Mouse (Mus musculus) neural tube, embryonic 12.5 days (tissue): Measurements from ENCODE around the gene Lgals3bp. TPM values are rescaled to one million over a fixed set of nuclear protein-coding genes. Genes with fewer than 3 reads are reported as not detected.
"Not testable (repeated sequence)": the region's sequence is repeated elsewhere in the genome, so short reads cannot be mapped to it uniquely, and the experiment has no call there.

Source experiments
- ATAC-seq: fragments of 200-750 bp; cut with Nextera tagmentation; 2 replicates; pipeline ENCODE4 v1.8.0; 2017; ENCODE audit warnings: low read depth, mild to moderate bottlenecking, moderate TSS enrichment, moderate library complexity; ENCODE audit not compliant: low FRiP score
- H3K27ac ChIP-seq: fragments of 300-500 bp; sonication (generic); 2 replicates; pipeline ENCODE4 v1.5.1; 2016
- H3K27me3 ChIP-seq: fragments of 300-500 bp; sonication (generic); replicated peaks from 2 replicates; pipeline ENCODE4 v1.6.1; 2016; ENCODE audit warnings: mild to moderate bottlenecking
- H3K36me3 ChIP-seq: fragments of 300-500 bp; sonication (generic); 2 replicates; pipeline ENCODE4 v1.6.1; 2016; ENCODE audit warnings: mild to moderate bottlenecking
- H3K4me1 ChIP-seq: fragments of 300-500 bp; sonication (generic); 2 replicates; pipeline ENCODE4 v1.6.1; 2016
- H3K4me2 ChIP-seq: fragments of 300-500 bp; sonication (generic); replicated peaks from 2 replicates; pipeline ENCODE4 v1.6.1; 2016; ENCODE audit warnings: mild to moderate bottlenecking
- H3K4me3 ChIP-seq: fragments of 300-500 bp; sonication (generic); 2 replicates; pipeline ENCODE4 v1.5.1; 2016
- H3K9ac ChIP-seq: fragments of 300-500 bp; sonication (generic); 2 replicates; pipeline ENCODE4 v1.6.1; 2016; ENCODE audit warnings: mild to moderate bottlenecking
- H3K9me3 ChIP-seq: fragments of 300-500 bp; sonication (generic); 2 replicates; pipeline ENCODE4 v1.6.1; 2016; ENCODE audit warnings: mild to moderate bottlenecking
- WGBS: fragments of 180-500 bp; shearing (Covaris S2); methylation state at CpG from one replicate; pipeline ENCODE4 v1.1.7; 2016; 5-methylcytosine and 5-hydroxymethylcytosine counted together
- polyA plus RNA-seq: library from polyadenylated mRNA; unstranded; fragments of >200 nt; fragmentation: Nextera tagmentation; extraction: Ambion mirVana; gene quantifications from 2 replicates; pipeline ENCODE4 v1.2.1, GENCODE M21; 2016

The Lgals3bp gene
- polyA plus RNA-seq, 1 experiment from 2014 or later, result 2.0 TPM

DNA sequence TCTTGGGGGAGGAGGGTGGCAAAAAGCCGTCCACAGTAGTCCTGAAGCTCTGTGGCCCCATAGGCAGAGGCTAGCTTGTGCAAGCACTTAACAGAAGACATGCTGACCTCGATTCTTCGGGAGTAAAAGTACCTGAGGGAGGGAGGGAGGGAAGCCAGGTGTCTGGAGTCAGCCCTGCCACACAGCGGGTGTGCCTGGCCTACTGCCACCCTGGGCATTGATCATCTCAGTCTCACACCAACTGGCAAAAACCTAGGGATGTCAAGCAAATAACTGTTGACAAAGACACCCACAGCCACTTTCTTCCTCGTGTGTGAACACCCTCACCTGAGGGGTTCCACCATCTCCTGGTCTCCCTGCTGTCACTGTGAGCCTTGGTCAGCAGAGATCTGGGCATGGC, 7.9 kb downstream of the Lgals3bp start:
- Histone ChIP-seq H3K4me1 (0 out of 2 replicates have a peak, but pooled peaks cover 2% of the 10 kb centered on the region), H3K27ac (no peak overlapping the region), H3K9me3 (no peaks in the 10 kb centered on the region), H3K9ac (no peak overlapping the region), H3K4me3 (no peak overlapping the region), H3K36me3 (no peaks in the 10 kb centered on the region), H3K4me2 (no peak overlapping the region), H3K27me3 (no peaks in the 10 kb centered on the region)
- 74% methylated on average over 5 of the region's 5 CpGs for WGBS
- ATAC-seq, result no peak

DNA sequence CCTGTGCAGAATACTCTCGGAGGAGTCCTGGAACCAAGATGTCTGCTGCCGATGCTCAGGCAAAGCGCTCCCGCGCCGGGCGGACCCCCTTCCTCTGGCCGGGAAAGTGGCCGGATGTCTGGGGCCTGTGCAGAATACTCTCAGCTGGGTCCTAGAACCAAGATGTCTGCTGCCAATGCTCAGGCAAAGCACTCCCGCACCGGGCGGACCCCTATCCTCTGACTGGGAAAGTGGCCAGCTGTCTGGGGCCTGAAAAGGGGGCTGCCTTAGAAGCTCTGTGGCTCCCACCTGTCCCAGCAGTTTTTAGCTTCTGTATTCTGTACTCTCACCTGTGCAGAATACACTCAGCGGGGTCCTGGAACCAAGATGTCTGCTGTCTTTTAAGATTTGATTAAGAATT, 14.1 kb downstream of the Lgals3bp start:
- not testable (repeated sequence) for H3K27me3 ChIP-seq, H3K27ac ChIP-seq, H3K4me2 ChIP-seq, H3K4me1 ChIP-seq, H3K4me3 ChIP-seq, H3K9me3 ChIP-seq, H3K9ac ChIP-seq, ATAC-seq, H3K36me3 ChIP-seq
- 94% methylated on average over 13 of the region's 13 CpGs for WGBS

GRCm38 (mm10) chr11:118379251-118380009, 22.5 kb downstream of the Lgals3bp start:
- 47% methylated on average over 11 of the region's 11 CpGs for WGBS
- Histone ChIP-seq H3K4me1 (peaks cover 9% of the 10 kb centered on the region; the same call in 1 of the 2 replicates), H3K4me2 (no peak overlapping the region), H3K9me3 (no peaks in the 10 kb centered on the region), H3K9ac (no peak overlapping the region), H3K27me3 (no peaks in the 10 kb centered on the region), H3K4me3 (no peak overlapping the region), H3K27ac (no peak overlapping the region), H3K36me3 (no peaks in the 10 kb centered on the region)
- no peak for ATAC-seq

GRCm38 (mm10) chr11:118378656-118379055, 23.2 kb downstream of the Lgals3bp start:
- H3K36me3 ChIP-seq, result no peaks in the 10 kb centered on the region
- no peak overlapping the region for H3K4me3 ChIP-seq
- no peak for ATAC-seq
- H3K4me2 ChIP-seq, result no peak overlapping the region
- no peaks in the 10 kb centered on the region for H3K9me3 ChIP-seq
- no peak overlapping the region for H3K9ac ChIP-seq
- H3K4me1 ChIP-seq, result peaks cover 9% of the 10 kb centered on the region; the same call in 1 of the 2 replicates
- no peak overlapping the region for H3K27ac ChIP-seq
- H3K27me3 ChIP-seq, result no peaks in the 10 kb centered on the region
- WGBS, result 83% methylated on average over 6 of the region's 6 CpGs

GRCm38 (mm10) chr11:118376323-118376722, 25.6 kb downstream of the Lgals3bp start:
- not testable (repeated sequence) for H3K4me2 ChIP-seq, H3K9ac ChIP-seq, H3K4me1 ChIP-seq, H3K4me3 ChIP-seq, H3K27me3 ChIP-seq, H3K36me3 ChIP-seq, H3K9me3 ChIP-seq, H3K27ac ChIP-seq, ATAC-seq

GRCm38 (mm10) chr11:118375881-118376280, 26.0 kb downstream of the Lgals3bp start:
- Histone ChIP-seq H3K9ac (no peak overlapping the region), H3K4me3 (no peak overlapping the region), H3K27me3 (no peaks in the 10 kb centered on the region), H3K27ac (no peak overlapping the region), H3K36me3 (no peaks in the 10 kb centered on the region), H3K9me3 (no peaks in the 10 kb centered on the region), H3K4me1 (peaks cover 9% of the 10 kb centered on the region; the same call in 1 of the 2 replicates), H3K4me2 (no peak overlapping the region)
- no peak for ATAC-seq
- 87% methylated on average over 5 of the region's 5 CpGs for WGBS

- ATAC-seq, result no peak
- H3K4me3 ChIP-seq, result no peak overlapping the region
- H3K4me2 ChIP-seq, result no peak overlapping the region
- no peaks in the 10 kb centered on the region for H3K9me3 ChIP-seq
- H3K4me1 ChIP-seq, result peaks cover 9% of the 10 kb centered on the region; the same call in 1 of the 2 replicates
- H3K36me3 ChIP-seq, result no peaks in the 10 kb centered on the region
- no peak overlapping the region for H3K9ac ChIP-seq
- 87% methylated on average over 8 of the region's 8 CpGs for WGBS
- no peaks in the 10 kb centered on the region for H3K27me3 ChIP-seq
- H3K27ac ChIP-seq, result no peak overlapping the region
Observed at GRCm38 (mm10) chr11:118375461-118375860, 26.4 kb downstream of the Lgals3bp start.

- Histone ChIP-seq H3K9me3 (no peaks in the 10 kb centered on the region), H3K9ac (no peak overlapping the region), H3K4me1 (peaks cover 9% of the 10 kb centered on the region; the same call in 1 of the 2 replicates), H3K36me3 (no peaks in the 10 kb centered on the region), H3K27ac (no peak overlapping the region), H3K4me2 (no peak overlapping the region), H3K4me3 (no peak overlapping the region), H3K27me3 (no peaks in the 10 kb centered on the region)
- no peak for ATAC-seq
Observed at GRCm38 (mm10) chr11:118375006-118375405, 26.9 kb downstream of the Lgals3bp start.

GRCm38 (mm10) chr11:118374506-118374905, 27.4 kb downstream of the Lgals3bp start:
- ATAC-seq, result no peak
- no peak overlapping the region for H3K27ac ChIP-seq
- no peak overlapping the region for H3K4me3 ChIP-seq
- no peak overlapping the region for H3K4me2 ChIP-seq
- 70% methylated on average over 5 of the region's 5 CpGs for whole genome bisulfite sequencing
- H3K9me3 ChIP-seq, result no peaks in the 10 kb centered on the region
- peaks cover 9% of the 10 kb centered on the region; the same call in 1 of the 2 replicates for H3K4me1 ChIP-seq
- H3K36me3 ChIP-seq, result no peaks in the 10 kb centered on the region
- no peak overlapping the region for H3K9ac ChIP-seq
- no peaks in the 10 kb centered on the region for H3K27me3 ChIP-seq

GRCm38 (mm10) chr11:118372641-118373040, 29.3 kb downstream of the Lgals3bp start:
- Histone ChIP-seq H3K4me1 (peaks cover 9% of the 10 kb centered on the region; the same call in 1 of the 2 replicates), H3K36me3 (no peaks in the 10 kb centered on the region), H3K4me3 (no peak overlapping the region), H3K4me2 (no peak overlapping the region), H3K27ac (no peak overlapping the region), H3K9me3 (no peaks in the 10 kb centered on the region), H3K9ac (no peak overlapping the region), H3K27me3 (no peaks in the 10 kb centered on the region)
- ATAC-seq, result no peak
- WGBS, result 64% methylated on average over 7 of the region's 7 CpGs

GRCm38 (mm10) chr11:118371876-118372275, 30.0 kb downstream of the Lgals3bp start:
- Histone ChIP-seq H3K4me2 (no peak overlapping the region), H3K9ac (no peak overlapping the region), H3K36me3 (no peaks in the 10 kb centered on the region), H3K27ac (no peak overlapping the region), H3K4me3 (no peak overlapping the region), H3K9me3 (no peaks in the 10 kb centered on the region), H3K4me1 (peaks cover 9% of the 10 kb centered on the region; the same call in 1 of the 2 replicates), H3K27me3 (no peaks in the 10 kb centered on the region)
- 87% methylated on average over 7 of the region's 7 CpGs for WGBS
- no peak for ATAC-seq

GRCm38 (mm10) chr11:118369657-118370056, 32.2 kb downstream of the Lgals3bp start:
- no peak overlapping the region for H3K4me3 ChIP-seq
- H3K27ac ChIP-seq, result no peak overlapping the region
- no peak for ATAC-seq
- 73% methylated on average over 8 of the region's 8 CpGs for WGBS
- H3K9me3 ChIP-seq, result no peaks in the 10 kb centered on the region
- no peak overlapping the region for H3K9ac ChIP-seq
- H3K4me2 ChIP-seq, result no peak overlapping the region
- no peaks in the 10 kb centered on the region for H3K27me3 ChIP-seq
- H3K36me3 ChIP-seq, result no peaks in the 10 kb centered on the region
- H3K4me1 ChIP-seq, result no peaks in the 10 kb centered on the region

GRCm38 (mm10) chr11:118369251-118369650, 32.6 kb downstream of the Lgals3bp start:
- H3K9ac ChIP-seq, result no peak overlapping the region
- no peak overlapping the region for H3K27ac ChIP-seq
- no peaks in the 10 kb centered on the region for H3K4me1 ChIP-seq
- H3K36me3 ChIP-seq, result no peaks in the 10 kb centered on the region
- 86% methylated on average over 5 of the region's 5 CpGs for WGBS
- no peak for ATAC-seq
- no peaks in the 10 kb centered on the region for H3K9me3 ChIP-seq
- no peak overlapping the region for H3K4me3 ChIP-seq
- H3K27me3 ChIP-seq, result no peaks in the 10 kb centered on the region
- no peak overlapping the region for H3K4me2 ChIP-seq
